Mouse (Mus musculus) ovary, adult 18-20 months (tissue): Measurements from ENCODE around the gene Magi3.
A peak's percentile ranks its signal among the peaks of the same experiment; 100 is the strongest.

Experiments used
- DNase-seq: peaks from one replicate; pipeline ENCODE4 v3.0.0; 2022; ENCODE audit warnings: low spot score, mixed read lengths

Gene Magi3

DNA sequence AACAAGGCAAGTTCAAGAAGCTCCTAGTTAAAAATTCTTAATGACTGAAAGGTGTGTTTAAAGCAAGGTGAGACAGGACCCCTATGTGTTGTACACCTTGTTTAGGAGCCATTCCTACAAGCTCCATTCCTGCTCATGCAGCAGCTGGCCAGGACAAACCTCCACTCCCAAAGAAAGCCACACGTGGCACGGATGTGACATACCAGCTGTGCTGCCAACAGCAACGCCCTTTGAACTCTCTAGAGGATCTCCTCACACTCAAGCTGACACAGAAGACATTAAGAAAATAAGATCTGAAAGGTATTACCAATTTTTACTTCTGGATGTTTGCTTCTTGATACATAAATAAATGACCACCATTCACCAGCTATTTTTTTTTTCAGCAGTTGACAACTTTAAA, 193.2 kb downstream of the Magi3 start:
- no peak for DNase-seq

DNA sequence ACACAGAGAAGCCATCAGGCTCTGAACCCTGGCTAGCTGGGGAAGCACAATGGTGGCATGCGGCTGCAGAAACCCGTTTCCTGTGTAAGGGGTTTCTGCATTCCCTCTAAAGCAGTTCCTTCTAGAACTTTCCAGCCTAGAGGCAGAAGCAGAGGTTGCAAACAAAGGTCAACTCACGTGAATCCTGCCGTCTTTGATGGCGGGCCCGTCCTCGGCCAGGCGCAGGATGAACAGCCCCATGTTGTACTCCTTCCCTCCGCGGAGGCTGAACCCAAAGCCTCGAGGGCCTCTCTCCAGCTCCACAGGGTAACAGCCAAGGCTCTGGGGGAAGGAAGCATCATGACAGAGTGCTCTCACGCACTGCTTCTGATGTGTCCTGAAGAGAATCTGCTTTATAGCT, 200.1 kb downstream of the Magi3 start:
- no peak for DNase-seq

DNA sequence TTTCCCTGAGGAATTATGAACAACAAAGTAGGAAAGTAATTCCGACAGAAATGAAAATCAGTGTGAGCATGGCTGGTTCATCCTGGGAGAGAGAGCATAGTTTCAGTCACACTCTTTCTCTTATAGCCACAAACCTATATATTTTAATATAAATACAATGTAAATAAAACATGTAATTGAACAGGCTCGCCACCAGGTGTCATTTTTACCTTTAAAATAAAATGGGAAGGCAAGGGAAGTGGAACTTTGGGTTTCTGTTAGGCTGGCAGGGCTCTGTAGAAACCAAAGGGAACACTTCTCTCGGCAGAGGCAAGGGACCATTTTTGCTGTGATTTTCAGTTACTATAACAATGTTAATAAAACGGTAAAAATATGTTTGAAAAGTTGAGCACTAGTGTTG, 200.7 kb downstream of the Magi3 start:
- DNase-seq = no peak

DNA sequence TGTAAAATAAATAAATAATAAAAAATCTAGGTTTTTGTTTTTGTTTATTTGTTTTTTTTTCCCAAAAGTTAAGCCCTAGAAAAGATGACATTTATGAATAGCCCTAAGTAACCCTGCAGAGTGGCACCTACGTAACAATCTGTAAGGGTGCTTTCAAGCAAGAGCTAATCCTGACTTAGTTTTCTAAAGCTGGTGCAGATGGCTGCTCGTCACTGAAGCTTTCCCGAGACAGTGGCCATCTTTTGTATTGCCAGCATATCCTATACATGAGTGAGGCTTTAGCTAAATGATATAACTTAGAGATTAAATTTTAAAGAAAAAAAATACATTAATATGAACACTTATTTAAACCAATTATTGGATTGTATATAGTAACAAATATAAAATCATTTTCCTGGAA, 202.2 kb downstream of the Magi3 start:
- no peak for DNase-seq

DNA sequence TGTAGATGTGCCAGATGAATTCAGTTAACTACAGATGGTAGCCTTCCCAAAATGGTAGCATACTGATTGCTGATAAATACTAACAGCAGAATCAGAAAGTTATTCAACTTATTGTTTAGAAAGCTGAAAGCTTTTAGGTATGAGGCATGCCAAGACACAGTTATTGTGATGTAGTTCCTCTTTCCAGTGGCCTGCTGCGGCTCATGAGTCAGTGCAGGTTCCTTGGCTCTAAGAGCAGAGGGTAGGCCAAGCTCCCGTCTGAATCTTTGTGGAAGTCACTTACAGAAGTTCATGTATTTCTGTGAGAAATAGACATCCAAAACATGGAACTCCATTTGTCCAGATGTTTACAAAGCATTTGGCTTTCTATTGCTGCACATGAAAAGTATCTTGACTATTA, 208.2 kb downstream of the Magi3 start:
- DNase-seq = no peak

DNA sequence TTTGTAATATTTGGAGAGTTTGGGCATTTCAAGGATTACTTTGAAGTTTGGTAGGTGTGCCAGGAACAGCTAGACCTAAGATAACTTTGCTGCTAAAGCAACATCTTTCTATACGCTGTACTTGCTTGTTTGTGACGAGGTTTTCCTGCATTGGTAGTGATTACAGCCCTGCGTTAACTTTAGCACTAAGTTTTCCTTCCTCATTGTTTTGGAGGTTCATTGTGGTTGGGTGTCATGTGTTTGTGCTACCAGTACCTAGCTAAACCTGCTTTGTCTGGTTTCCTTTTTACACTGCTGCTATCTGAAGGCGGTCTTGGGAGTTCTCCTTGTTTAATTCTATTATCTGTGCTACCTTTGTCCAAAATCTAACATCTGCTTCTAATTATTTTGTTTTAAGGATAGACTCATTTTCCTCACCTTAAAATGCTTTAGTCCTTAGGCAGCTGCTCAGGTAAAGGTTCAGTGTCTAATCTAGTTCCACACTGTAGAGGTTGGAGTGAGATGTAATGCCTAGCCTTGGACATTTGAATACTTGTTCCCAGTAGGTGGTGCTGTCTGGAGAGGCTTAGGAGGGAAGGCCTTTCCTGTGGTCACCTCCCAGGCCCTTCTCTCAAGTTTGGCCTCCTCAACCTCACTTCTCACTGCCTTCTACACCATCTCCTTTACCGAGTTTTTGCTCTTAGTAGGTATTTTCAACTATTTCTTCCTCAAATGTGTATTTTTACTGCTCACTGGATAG, 210.1 kb downstream of the Magi3 start:
- DNase-seq = no peak

DNA sequence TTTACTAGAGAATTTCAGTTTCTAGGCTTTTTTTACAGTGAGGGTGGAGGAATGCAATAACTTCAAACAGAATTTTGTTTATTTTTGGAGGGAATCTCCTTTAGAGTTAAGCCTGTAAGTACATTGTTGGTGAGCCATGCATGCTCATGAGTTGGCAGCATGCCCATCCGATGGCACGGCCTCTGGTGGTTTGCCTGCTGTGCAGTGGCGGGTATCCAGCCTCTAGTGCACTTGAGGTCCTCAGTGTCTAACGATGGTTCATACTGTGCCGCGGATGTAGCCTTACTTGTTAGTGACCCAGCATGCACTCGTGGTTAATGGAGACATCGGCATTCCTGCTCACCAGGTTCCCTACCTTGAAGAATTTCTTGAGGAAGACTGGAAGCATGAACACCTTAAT, 212.7 kb downstream of the Magi3 start:
- DNase-seq = no peak

DNA sequence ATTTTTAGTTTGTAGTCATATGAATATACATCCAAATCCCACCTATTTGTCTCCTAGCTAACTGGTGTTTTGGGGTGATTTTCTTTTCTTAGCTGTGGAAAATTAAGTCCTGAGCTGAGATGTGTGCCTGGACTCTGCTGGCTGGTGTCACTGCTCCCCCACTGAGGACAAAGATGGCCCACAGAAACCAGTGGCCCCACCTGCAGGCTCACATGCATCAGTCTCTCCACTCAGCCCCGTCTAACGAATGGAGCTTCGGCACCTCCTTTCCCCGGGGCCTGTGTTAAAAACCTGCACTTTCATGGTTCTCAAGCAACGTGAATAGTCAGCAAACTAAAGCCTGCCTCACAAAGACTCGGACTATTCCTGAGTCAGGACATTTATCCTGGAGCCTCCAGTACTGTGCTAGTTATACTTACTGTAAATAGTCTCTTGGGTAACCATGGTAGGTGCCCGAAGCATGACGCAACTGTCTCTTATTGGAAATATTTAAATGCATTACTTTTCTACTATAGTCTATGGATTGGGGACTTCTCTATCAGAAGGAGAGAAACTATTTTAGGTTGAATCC, 213.2 kb downstream of the Magi3 start:
- DNase-seq = no peak

DNA sequence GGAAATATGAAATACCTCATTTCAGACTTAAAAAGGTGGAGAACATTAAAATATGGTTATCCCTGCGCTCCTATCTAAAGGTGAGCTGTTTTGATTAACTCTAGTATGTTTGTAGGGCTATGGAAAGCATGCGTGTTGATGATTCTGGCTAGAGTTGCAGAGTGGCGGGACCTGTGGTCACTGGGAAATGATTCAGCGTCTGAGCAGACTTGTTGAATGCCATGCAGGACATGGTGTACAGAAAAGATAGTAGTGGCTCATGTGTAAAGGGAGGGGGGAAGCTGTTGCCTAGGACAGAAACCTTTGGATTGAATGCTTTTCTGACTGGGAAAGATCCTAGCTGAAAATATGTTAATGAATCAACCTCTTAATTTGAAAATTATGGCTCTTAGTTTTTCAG, 221.4 kb downstream of the Magi3 start:
- no peak for DNase-seq

DNA sequence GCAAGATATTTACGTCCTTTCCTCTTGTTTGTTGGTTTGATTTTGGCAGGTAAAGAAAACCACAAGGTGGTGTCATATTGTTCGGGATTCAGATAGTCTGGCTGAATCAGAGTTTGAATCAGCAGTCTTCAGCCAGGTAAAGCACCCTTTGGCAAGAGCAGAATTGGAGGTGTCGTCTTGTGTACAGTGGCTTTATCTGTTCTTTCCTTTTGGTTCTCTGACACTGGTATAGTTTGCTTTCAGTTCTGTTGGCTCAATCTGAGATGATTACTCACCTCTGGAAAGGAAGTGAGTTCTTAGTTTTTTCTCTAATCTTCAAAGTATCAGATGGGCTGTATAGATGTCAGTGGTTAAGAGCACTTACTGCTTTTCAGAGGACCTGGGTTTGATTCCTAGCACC, 228.9 kb downstream of the Magi3 start:
- no peak for DNase-seq

DNA sequence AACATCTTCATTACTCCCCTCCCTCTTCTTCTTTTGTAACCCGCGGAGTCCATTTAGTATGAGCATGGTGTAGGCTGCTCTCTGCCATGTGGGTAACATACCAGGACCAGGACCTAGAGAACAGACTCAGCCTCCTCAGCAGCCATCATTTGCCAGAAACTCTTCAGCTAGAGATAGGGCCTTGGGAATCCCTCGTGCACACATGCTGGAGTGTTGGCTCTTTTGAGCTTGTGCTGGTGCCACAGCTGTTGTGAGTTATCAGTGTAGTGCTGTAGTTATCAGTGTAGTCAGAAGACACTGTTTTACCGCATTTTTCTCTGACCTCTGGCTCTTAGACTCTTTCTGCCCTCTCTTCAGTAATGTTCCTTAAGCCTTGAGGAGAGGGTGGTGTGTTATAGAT, 230.8 kb downstream of the Magi3 start:
- DNase-seq = no peak

DNA sequence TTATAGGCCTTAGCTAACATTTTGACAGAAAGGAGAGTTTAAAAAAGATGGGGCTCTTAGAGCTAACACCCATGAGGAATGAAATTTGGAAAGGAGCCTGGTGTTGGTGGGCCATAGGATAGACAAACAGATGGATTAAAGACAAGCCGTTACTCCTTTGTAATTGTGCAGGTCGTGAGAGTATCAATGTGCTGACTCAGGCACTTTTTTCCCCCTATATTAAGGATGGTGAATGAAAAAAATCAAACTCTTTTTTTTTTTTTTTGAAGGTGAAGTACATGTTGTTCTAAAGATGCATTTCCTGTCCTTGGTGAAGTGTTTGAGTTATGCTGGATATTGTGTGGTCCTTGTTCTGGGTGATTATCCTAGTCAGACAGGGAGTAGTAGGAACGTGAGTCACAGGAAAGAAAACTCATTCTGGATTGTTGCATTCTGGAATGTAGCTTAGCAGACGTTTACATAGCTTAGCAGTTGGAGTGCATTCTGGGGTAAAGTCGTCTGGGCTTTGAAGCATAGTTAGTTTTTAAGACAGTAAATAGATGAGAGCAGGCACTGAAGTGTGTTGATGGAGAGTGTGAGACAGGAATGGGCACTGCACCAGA, 232.2 kb downstream of the Magi3 start:
- no peak for DNase-seq

DNA sequence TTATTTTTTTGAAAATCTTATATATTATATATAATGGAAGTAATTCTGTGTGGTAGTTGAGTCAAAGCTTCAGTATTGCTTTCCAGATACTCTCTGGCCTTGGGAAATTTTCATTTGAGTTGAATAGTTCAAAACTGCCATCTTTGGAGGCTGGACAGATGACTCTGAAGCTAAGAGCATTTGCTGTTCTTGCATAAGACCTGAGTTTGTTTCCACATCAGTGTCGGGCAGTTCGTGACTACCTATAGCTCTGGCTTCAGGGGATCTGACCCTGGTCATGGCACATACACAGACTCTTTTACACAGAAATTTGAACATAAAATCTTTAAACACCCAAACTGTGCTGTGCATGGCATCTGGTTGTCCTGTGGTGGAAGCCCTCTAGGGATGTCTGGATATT, 235.0 kb downstream of the Magi3 start:
- DNase-seq = no peak

DNA sequence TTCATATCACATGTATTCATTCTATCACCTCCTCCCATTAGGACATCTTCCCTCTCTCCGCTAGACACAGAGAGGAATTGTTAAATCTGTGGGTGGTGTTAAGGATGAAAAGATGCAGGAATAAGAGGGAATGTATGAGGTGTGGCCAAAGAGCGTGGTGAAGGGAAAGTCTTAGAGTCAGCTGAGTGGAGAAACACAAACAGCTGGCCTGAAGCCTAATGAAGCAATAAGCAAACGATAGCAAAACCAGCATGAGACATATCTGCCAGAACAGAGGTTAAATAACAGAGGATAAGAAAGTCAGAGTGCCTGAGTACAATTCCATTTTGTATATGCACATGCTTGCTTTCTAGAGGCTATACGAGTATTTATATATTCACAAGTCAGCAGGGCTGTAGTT, 235.6 kb downstream of the Magi3 start:
- no peak for DNase-seq

DNA sequence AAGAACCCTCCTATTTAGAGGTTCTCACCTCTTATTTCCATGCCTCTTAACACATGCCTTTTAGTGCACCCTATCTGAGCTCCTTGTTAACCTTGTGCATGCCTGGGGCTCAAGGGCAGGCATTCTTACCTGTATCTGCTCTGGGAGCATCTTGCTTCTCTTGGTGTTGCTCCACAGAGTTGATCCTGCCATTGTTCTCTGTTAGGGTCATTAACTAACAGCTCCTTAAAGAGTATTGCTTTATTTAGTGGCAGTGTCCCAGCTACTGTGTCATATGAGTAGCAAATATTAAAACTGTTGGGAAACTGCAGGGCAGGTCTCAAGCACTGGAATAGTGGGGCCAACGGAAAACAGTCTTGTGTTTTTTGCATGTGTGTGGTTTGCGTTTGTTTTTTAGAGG, 249.0 kb downstream of the Magi3 start:
- no peak for DNase-seq

DNA sequence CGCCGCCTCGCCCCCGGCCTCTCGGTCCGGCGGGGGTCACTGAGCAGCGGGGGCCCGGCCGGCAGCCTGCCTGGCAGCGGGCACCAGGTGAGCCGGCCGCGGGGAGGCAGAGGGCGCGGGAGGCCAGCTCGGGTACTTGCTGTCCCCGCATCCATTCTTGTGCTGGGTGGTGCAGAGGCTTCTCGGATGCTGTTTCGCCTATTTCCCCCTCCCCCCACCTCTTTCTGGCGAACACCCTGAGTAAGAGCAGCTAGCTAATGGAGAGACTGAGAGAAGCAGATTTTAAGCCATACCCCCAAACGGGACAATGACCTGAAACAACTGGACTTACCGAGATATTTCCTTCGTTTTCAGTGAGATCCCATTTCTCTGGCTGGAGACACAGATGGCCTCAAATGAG, 251.5 kb downstream of the Magi3 start:
- no peak for DNase-seq

DNA sequence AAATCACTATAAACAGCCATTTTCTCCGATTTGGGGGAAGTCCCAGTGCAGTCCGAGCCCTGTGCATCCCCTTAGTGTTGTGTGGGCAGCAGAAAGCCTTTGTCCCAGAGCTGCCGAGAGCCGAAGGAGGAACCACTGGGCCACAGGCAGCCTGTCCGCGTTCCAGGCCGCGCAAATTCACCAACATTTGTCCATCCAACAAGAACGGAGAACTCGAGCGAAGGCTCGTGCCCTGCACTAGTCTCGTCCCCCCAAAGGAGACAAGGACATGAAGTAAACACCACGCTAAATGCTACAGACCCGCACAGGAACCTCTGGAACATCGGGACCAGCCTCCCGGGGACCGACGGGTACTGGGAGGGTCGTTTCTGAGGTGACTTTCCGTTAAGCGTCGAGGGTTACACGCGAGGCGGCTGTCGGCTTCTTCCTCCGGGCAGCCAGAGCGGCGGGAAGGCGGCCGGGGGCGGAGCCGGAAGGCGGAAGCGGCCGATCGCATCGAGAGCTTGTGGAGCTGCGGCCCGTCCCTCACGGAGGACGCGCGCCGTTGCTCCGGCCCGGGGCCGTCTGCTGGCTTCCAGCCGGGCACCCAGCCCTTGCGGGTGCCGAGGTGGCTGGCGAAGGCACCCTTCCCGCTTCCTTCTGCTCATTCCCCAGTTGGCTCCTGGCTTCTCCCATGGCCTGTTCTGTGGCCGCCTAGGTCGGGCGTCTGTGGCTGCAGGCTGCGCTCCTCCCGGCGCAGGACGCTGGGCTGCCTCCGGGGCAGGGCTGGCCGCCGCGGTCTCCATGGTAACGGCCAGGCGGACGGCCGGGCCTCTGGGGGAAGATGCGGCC, 252.1 kb downstream of the Magi3 start, which contains the start of gene Phtf1:
Gene Phtf1, plus strand, starts transcription at position 250 of the 831 bp plus-strand sequence.
- peak; percentile 76 for DNase-seq

DNA sequence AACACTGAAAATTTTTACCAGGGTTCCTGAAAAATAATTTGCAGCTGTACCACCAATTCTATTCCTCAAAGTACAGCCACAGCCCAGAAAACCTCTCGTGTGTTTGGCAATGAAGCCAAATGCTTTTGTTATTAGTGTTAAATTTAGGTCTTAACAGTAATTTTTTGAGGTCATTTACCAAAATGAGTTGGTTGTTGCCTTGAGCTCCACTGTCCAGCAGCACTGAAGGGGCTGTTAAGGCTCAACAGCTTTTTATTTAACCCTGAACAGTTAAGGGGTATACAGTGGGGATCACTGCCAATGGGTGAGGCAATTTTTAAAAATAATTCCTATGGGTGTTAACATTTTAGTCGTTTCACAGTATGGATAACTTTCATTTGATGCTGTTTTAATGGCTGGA, 252.9 kb downstream of the Magi3 start:
- no peak for DNase-seq
